Mouse (Mus musculus): ENCODE results near the gene Slc17a7. TPM values are rescaled to one million over a fixed set of nuclear protein-coding genes. Genes with fewer than 3 reads are reported as not detected.

Slc17a7 gene
- polyA plus RNA-seq, 1 experiment, result 1.6 TPM

- H3K9me3 ChIP-seq (replicated peaks; ENCODE audit: control insufficient read depth, insufficient read depth, low read length, poor library complexity, severe bottlenecking), result no peaks in the 10 kb centered on the region
- TF ChIP-seq CTCF (IDR thresholded peaks at IDR 0.05; ENCODE audit: low read depth, low read length) (no peak), POLR2A (IDR thresholded peaks at IDR 0.05; ENCODE audit: insufficient read depth, low read length) (no peak), EP300 (IDR thresholded peaks at IDR 0.05; ENCODE audit: insufficient read depth, low read depth, low read length) (no peak)
- peak overlapping the region; percentile 11; the same call in 1 of the 2 replicates for H3K27ac ChIP-seq (ENCODE audit: insufficient read depth, low read length)
- no peaks in the 10 kb centered on the region for H3K36me3 ChIP-seq (ENCODE audit: control insufficient read depth, insufficient read depth, low read length, poor library complexity, severe bottlenecking)
- H3K4me1 ChIP-seq (ENCODE audit: control insufficient read depth, insufficient read depth, low read length), result peaks cover 4% of the 10 kb centered on the region
- no peak overlapping the region for H3K9ac ChIP-seq (ENCODE audit: low read depth, poor library complexity, severe bottlenecking)
- H3K4me3 ChIP-seq (ENCODE audit: low read depth, low read length), result peak overlapping the region; percentile 7; the same call in 1 of the 2 replicates
- no peaks in the 10 kb centered on the region for H3K27me3 ChIP-seq (ENCODE audit: control insufficient read depth, insufficient read depth, low read length, poor library complexity, severe bottlenecking)
Observed at GRCm38 (mm10) chr7:45155590-45155989, 8.2 kb upstream of the Slc17a7 start.

GRCm38 (mm10) chr7:45156206-45156605 is 7.5 kb upstream of the Slc17a7 start:
- Histone ChIP-seq H3K27ac (ENCODE audit: insufficient read depth, low read length) (no peak overlapping the region), H3K9me3 (replicated peaks; ENCODE audit: control insufficient read depth, insufficient read depth, low read length, poor library complexity, severe bottlenecking) (no peaks in the 10 kb centered on the region), H3K27me3 (ENCODE audit: control insufficient read depth, insufficient read depth, low read length, poor library complexity, severe bottlenecking) (no peaks in the 10 kb centered on the region), H3K36me3 (ENCODE audit: control insufficient read depth, insufficient read depth, low read length, poor library complexity, severe bottlenecking) (no peaks in the 10 kb centered on the region), H3K4me3 (ENCODE audit: low read depth, low read length) (no peak overlapping the region), H3K4me1 (ENCODE audit: control insufficient read depth, insufficient read depth, low read length) (no peaks in the 10 kb centered on the region), H3K9ac (ENCODE audit: low read depth, poor library complexity, severe bottlenecking) (no peak overlapping the region)
- TF ChIP-seq EP300 (IDR thresholded peaks at IDR 0.05; ENCODE audit: insufficient read depth, low read depth, low read length) (no peak), CTCF (IDR thresholded peaks at IDR 0.05; ENCODE audit: low read depth, low read length) (no peak), POLR2A (IDR thresholded peaks at IDR 0.05; ENCODE audit: insufficient read depth, low read length) (no peak)

- no peaks in the 10 kb centered on the region for H3K4me1 ChIP-seq (ENCODE audit: control insufficient read depth, insufficient read depth, low read length)
- no peaks in the 10 kb centered on the region for H3K36me3 ChIP-seq (ENCODE audit: control insufficient read depth, insufficient read depth, low read length, poor library complexity, severe bottlenecking)
- H3K4me3 ChIP-seq (ENCODE audit: low read depth, low read length), result no peak overlapping the region
- no peak overlapping the region for H3K27ac ChIP-seq (ENCODE audit: insufficient read depth, low read length)
- no peak for TF ChIP-seq CTCF (IDR thresholded peaks at IDR 0.05; ENCODE audit: low read depth, low read length)
- no peak for TF ChIP-seq POLR2A (IDR thresholded peaks at IDR 0.05; ENCODE audit: insufficient read depth, low read length)
- no peak for TF ChIP-seq EP300 (IDR thresholded peaks at IDR 0.05; ENCODE audit: insufficient read depth, low read depth, low read length)
- H3K27me3 ChIP-seq (ENCODE audit: control insufficient read depth, insufficient read depth, low read length, poor library complexity, severe bottlenecking), result no peaks in the 10 kb centered on the region
- no peaks in the 10 kb centered on the region for H3K9me3 ChIP-seq (replicated peaks; ENCODE audit: control insufficient read depth, insufficient read depth, low read length, poor library complexity, severe bottlenecking)
- no peak overlapping the region for H3K9ac ChIP-seq (ENCODE audit: low read depth, poor library complexity, severe bottlenecking)
Observed at GRCm38 (mm10) chr7:45157459-45157858, 6.3 kb upstream of the Slc17a7 start.

GRCm38 (mm10) chr7:45158991-45159390 is 4.8 kb upstream of the Slc17a7 start:
- Histone ChIP-seq H3K4me3 (ENCODE audit: low read depth, low read length) (no peak overlapping the region), H3K36me3 (ENCODE audit: control insufficient read depth, insufficient read depth, low read length, poor library complexity, severe bottlenecking) (no peaks in the 10 kb centered on the region), H3K27ac (ENCODE audit: insufficient read depth, low read length) (no peak overlapping the region), H3K27me3 (ENCODE audit: control insufficient read depth, insufficient read depth, low read length, poor library complexity, severe bottlenecking) (peaks cover 1% of the 10 kb centered on the region; the same call in 1 of the 2 replicates), H3K9me3 (replicated peaks; ENCODE audit: control insufficient read depth, insufficient read depth, low read length, poor library complexity, severe bottlenecking) (no peaks in the 10 kb centered on the region), H3K4me1 (ENCODE audit: control insufficient read depth, insufficient read depth, low read length) (no peaks in the 10 kb centered on the region), H3K9ac (ENCODE audit: low read depth, poor library complexity, severe bottlenecking) (no peak overlapping the region)
- TF ChIP-seq EP300 (IDR thresholded peaks at IDR 0.05; ENCODE audit: insufficient read depth, low read depth, low read length) (no peak), CTCF (IDR thresholded peaks at IDR 0.05; ENCODE audit: low read depth, low read length) (no peak), POLR2A (IDR thresholded peaks at IDR 0.05; ENCODE audit: insufficient read depth, low read length) (no peak)

GRCm38 (mm10) chr7:45160316-45160800 is 3.4 kb upstream of the Slc17a7 start:
- Histone ChIP-seq H3K27me3 (ENCODE audit: control insufficient read depth, insufficient read depth, low read length, poor library complexity, severe bottlenecking) (peaks cover 1% of the 10 kb centered on the region; the same call in 1 of the 2 replicates), H3K9ac (ENCODE audit: low read depth, poor library complexity, severe bottlenecking) (no peak overlapping the region), H3K9me3 (replicated peaks; ENCODE audit: control insufficient read depth, insufficient read depth, low read length, poor library complexity, severe bottlenecking) (no peaks in the 10 kb centered on the region), H3K4me1 (ENCODE audit: control insufficient read depth, insufficient read depth, low read length) (no peaks in the 10 kb centered on the region), H3K36me3 (ENCODE audit: control insufficient read depth, insufficient read depth, low read length, poor library complexity, severe bottlenecking) (no peaks in the 10 kb centered on the region), H3K27ac (ENCODE audit: insufficient read depth, low read length) (no peak overlapping the region), H3K4me3 (ENCODE audit: low read depth, low read length) (no peak overlapping the region)
- no peak for TF ChIP-seq EP300 (IDR thresholded peaks at IDR 0.05; ENCODE audit: insufficient read depth, low read depth, low read length)
- no peak for TF ChIP-seq CTCF (IDR thresholded peaks at IDR 0.05; ENCODE audit: low read depth, low read length)
- TF ChIP-seq POLR2A (IDR thresholded peaks at IDR 0.05; ENCODE audit: insufficient read depth, low read length), result no peak

GRCm38 (mm10) chr7:45160866-45161265 is 2.9 kb upstream of the Slc17a7 start:
- Histone ChIP-seq H3K27ac (ENCODE audit: insufficient read depth, low read length) (no peak overlapping the region), H3K9me3 (replicated peaks; ENCODE audit: control insufficient read depth, insufficient read depth, low read length, poor library complexity, severe bottlenecking) (no peaks in the 10 kb centered on the region), H3K4me3 (ENCODE audit: low read depth, low read length) (no peak overlapping the region)

More at GRCm38 (mm10) chr7:45160866-45161265, 2.9 kb upstream of the Slc17a7 start:
- TF ChIP-seq POLR2A (IDR thresholded peaks at IDR 0.05; ENCODE audit: insufficient read depth, low read length) (no peak), CTCF (IDR thresholded peaks at IDR 0.05; ENCODE audit: low read depth, low read length) (no peak), EP300 (IDR thresholded peaks at IDR 0.05; ENCODE audit: insufficient read depth, low read depth, low read length) (no peak)
- Histone ChIP-seq H3K9ac (ENCODE audit: low read depth, poor library complexity, severe bottlenecking) (no peak overlapping the region), H3K27me3 (ENCODE audit: control insufficient read depth, insufficient read depth, low read length, poor library complexity, severe bottlenecking) (peaks cover 1% of the 10 kb centered on the region; the same call in 1 of the 2 replicates), H3K36me3 (ENCODE audit: control insufficient read depth, insufficient read depth, low read length, poor library complexity, severe bottlenecking) (no peaks in the 10 kb centered on the region), H3K4me1 (ENCODE audit: control insufficient read depth, insufficient read depth, low read length) (no peaks in the 10 kb centered on the region)
